Mouse (Mus musculus) olfactory bulb, adult 2 months (tissue): ENCODE data around the gene Prmt9.
A peak's percentile ranks its signal among the peaks of the same experiment; 100 is the strongest.

ENCODE experiments used
- CTCF ChIP-seq: fragments of 200-500 bp; IDR thresholded peaks from 2 replicates; pipeline ENCODE4 v1.5.1; 2012; ENCODE audit warnings: low read depth, mild to moderate bottlenecking, low read length, moderate library complexity; ENCODE audit not compliant: insufficient read depth
- POLR2A ChIP-seq: fragments of 200-500 bp; IDR thresholded peaks from 2 replicates; pipeline ENCODE4 v1.6.1; 2012; ENCODE audit warnings: mild to moderate bottlenecking, low read depth, low read length, moderate library complexity; ENCODE audit not compliant: insufficient read depth

DNA sequence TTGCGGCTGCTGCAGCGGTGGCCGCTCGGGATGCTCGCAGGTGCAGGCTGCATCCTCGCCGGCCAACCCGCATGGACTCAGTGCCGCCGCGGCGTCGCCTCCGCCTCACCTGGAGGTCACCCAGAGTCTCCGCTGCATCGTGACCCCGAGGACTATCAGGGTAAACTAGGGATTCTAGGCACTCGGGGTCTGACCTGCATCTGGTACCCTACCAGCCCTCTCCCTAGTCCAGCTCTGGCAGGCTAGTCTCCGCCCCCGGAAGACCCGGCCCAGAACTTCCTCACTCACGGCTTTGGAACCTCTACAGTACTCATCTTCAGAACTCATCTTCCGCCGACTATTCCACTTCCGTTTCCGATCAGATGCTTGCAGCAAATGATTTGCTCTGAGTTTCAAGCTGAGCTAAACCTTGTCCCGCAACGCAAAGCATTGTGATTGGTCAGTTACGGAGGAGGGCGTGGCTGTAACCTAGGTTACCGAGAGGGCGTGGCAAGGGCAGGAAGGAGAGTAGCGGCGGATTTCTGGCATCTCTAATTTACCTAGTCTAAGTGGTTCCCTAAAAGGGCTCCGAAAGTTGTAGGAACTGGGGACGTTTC lies 61.3 kb downstream of the Prmt9 start, which contains the start of gene Tmem184c:
- no peak for TF ChIP-seq CTCF
- TF ChIP-seq POLR2A, result peak; percentile 33; the same call in 1 of the 2 replicates
